Mouse (Mus musculus) midbrain, postnatal 0 days (tissue): ENCODE data around the gene Olfr446. TPM values are rescaled to one million over a fixed set of nuclear protein-coding genes. Genes with fewer than 3 reads are reported as not detected.

Source experiments
- ATAC-seq: fragments of 200-750 bp; cut with Nextera tagmentation; 2 replicates; pipeline ENCODE4 v1.8.0; 2017; ENCODE audit warnings: moderate number of reproducible peaks, mild to moderate bottlenecking, moderate TSS enrichment, moderate library complexity; ENCODE audit not compliant: low FRiP score
- DNase-seq: peaks from one replicate; pipeline ENCODE4 v3.0.0-alpha.2; 2015; ENCODE audit warnings: low spot score
- H3K27ac ChIP-seq: fragments of 300-500 bp; sonication (generic); 2 replicates; pipeline ENCODE4 v1.5.1; 2014; ENCODE audit warnings: low read depth, mild to moderate bottlenecking, low read length, mixed read lengths
- H3K27me3 ChIP-seq: fragments of 300-500 bp; sonication (generic); 2 replicates; pipeline ENCODE4 v1.6.1; 2014; ENCODE audit warnings: low read length, control low read depth, mixed read lengths; ENCODE audit not compliant: insufficient read depth
- H3K36me3 ChIP-seq: fragments of 300-500 bp; sonication (generic); 2 replicates; pipeline ENCODE4 v1.6.1; 2014; ENCODE audit warnings: low read length, control low read depth, mixed read lengths; ENCODE audit not compliant: insufficient read depth
- H3K4me1 ChIP-seq: fragments of 300-500 bp; sonication (generic); 2 replicates; pipeline ENCODE4 v1.6.1; 2014; ENCODE audit warnings: mild to moderate bottlenecking, control low read depth, antibody characterized with exemption, low read length, mixed read lengths; ENCODE audit not compliant: insufficient read depth
- H3K4me2 ChIP-seq: fragments of 300-500 bp; sonication (generic); 2 replicates; pipeline ENCODE4 v1.6.1; 2014; ENCODE audit warnings: low read depth, mild to moderate bottlenecking, low read length, mixed read lengths; ENCODE audit not compliant: poor library complexity, severe bottlenecking
- H3K4me3 ChIP-seq: fragments of 300-500 bp; sonication (generic); 2 replicates; pipeline ENCODE4 v1.5.1; 2014; ENCODE audit warnings: low read depth, mild to moderate bottlenecking, low read length, moderate library complexity
- H3K9ac ChIP-seq: fragments of 300-500 bp; sonication (generic); replicated peaks from 2 replicates; pipeline ENCODE4 v1.6.1; 2014; ENCODE audit warnings: mild to moderate bottlenecking, low read length, moderate library complexity, mixed read lengths; ENCODE audit not compliant: poor library complexity, severe bottlenecking
- H3K9me3 ChIP-seq: fragments of 300-500 bp; sonication (generic); 2 replicates; pipeline ENCODE4 v1.6.1; 2016; ENCODE audit warnings: low read length, control low read depth
- CTCF ChIP-seq: IDR thresholded peaks from 2 replicates; pipeline ENCODE4 v1.5.1; 2016; ENCODE audit warnings: antibody characterized with exemption, mild to moderate bottlenecking
- polyA plus RNA-seq: library from polyadenylated mRNA; unstranded; fragments of >200 nt; fragmentation: Nextera tagmentation; extraction: Ambion mirVana; gene quantifications from 2 replicates; pipeline ENCODE4 v1.2.1, GENCODE M21; 2015
- total RNA-seq: library from RNA; depleted of rRNA; stranded (reverse); fragments of >200 nt; gene quantifications from 2 replicates; pipeline ENCODE4 v1.2.3, GENCODE M21; 2014; rRNA removed

Gene Olfr446
- total and polyA plus RNA-seq, 2 experiments from 2014 or later: not detected

GRCm38 (mm10) chr6:42980377-42980776, 59.2 kb downstream of the Olfr446 start:
- Histone ChIP-seq H3K4me1 (no peaks in the 10 kb centered on the region), H3K4me2 (no peak overlapping the region), H3K9ac (no peak overlapping the region), H3K4me3 (no peak overlapping the region), H3K9me3 (no peaks in the 10 kb centered on the region), H3K27ac (no peak overlapping the region), H3K27me3 (no peaks in the 10 kb centered on the region), H3K36me3 (no peaks in the 10 kb centered on the region)
- no peak for TF ChIP-seq CTCF
- no peak for DNase-seq
- ATAC-seq: no peak

Other genes starting within 250 kb of the Olfr446 start
- gene Tcaf1, start 211.3 kb upstream of the Olfr446 start, total RNA-seq: 306 and 314 TPM in 2 replicates
- gene Tcaf1, start 211.3 kb upstream of the Olfr446 start, polyA plus RNA-seq: 195 and 199 TPM in 2 replicates
- gene Olfr453, start 182.0 kb upstream of the Olfr446 start, total RNA-seq: not detected in 2 replicates
- gene Olfr453, start 182.0 kb upstream of the Olfr446 start, polyA plus RNA-seq: not detected in 2 replicates
- not detected in 2 replicates for gene Olfr38, start 165.0 kb upstream of the Olfr446 start, total RNA-seq
- not detected in 2 replicates for gene Olfr38, start 165.0 kb upstream of the Olfr446 start, polyA plus RNA-seq
- gene Olfr452, start 136.3 kb upstream of the Olfr446 start, total RNA-seq: not detected in 2 replicates
- not detected in 2 replicates for gene Olfr452, start 136.3 kb upstream of the Olfr446 start, polyA plus RNA-seq
- gene Olfr450, start 109.4 kb upstream of the Olfr446 start, total RNA-seq: not detected in 2 replicates
- gene Olfr450, start 109.4 kb upstream of the Olfr446 start, polyA plus RNA-seq: not detected in 2 replicates
- gene Olfr449, start 87.0 kb upstream of the Olfr446 start, total RNA-seq: not detected in 2 replicates
- gene Olfr449, start 87.0 kb upstream of the Olfr446 start, polyA plus RNA-seq: not detected in 2 replicates
- not detected in 2 replicates for gene Olfr448, start 30.9 kb upstream of the Olfr446 start, total RNA-seq
- gene Olfr448, start 30.9 kb upstream of the Olfr446 start, polyA plus RNA-seq: not detected in 2 replicates
- gene Olfr447, start 12.5 kb upstream of the Olfr446 start, total RNA-seq: not detected in 2 replicates
- not detected in 2 replicates for gene Olfr447, start 12.5 kb upstream of the Olfr446 start, polyA plus RNA-seq
- not detected in 2 replicates for gene Olfr444, start 27.7 kb downstream of the Olfr446 start, total RNA-seq
- not detected in 2 replicates for gene Olfr444, start 27.7 kb downstream of the Olfr446 start, polyA plus RNA-seq
- 0.85 TPM in 1 of 2 replicates, not detected in the other for gene Olfr441, start 185.0 kb downstream of the Olfr446 start, total RNA-seq
- not detected in 2 replicates for gene Olfr441, start 185.0 kb downstream of the Olfr446 start, polyA plus RNA-seq
- not detected in 2 replicates for gene Olfr237-ps1, start 225.2 kb downstream of the Olfr446 start, total RNA-seq
- gene Olfr237-ps1, start 225.2 kb downstream of the Olfr446 start, polyA plus RNA-seq: 0.04 and 0.15 TPM in 2 replicates
- not detected in 2 replicates for gene Olfr437, start 241.9 kb downstream of the Olfr446 start, total RNA-seq
- not detected in 2 replicates for gene Olfr437, start 241.9 kb downstream of the Olfr446 start, polyA plus RNA-seq